Mouse (Mus musculus): ENCODE results near the gene Stra6. TPM values are rescaled to one million over a fixed set of nuclear protein-coding genes. Genes with fewer than 3 reads are reported as not detected.

Gene Stra6
- polyA plus RNA-seq, 1 experiment from 2014 or later: 0.48 TPM

DNA sequence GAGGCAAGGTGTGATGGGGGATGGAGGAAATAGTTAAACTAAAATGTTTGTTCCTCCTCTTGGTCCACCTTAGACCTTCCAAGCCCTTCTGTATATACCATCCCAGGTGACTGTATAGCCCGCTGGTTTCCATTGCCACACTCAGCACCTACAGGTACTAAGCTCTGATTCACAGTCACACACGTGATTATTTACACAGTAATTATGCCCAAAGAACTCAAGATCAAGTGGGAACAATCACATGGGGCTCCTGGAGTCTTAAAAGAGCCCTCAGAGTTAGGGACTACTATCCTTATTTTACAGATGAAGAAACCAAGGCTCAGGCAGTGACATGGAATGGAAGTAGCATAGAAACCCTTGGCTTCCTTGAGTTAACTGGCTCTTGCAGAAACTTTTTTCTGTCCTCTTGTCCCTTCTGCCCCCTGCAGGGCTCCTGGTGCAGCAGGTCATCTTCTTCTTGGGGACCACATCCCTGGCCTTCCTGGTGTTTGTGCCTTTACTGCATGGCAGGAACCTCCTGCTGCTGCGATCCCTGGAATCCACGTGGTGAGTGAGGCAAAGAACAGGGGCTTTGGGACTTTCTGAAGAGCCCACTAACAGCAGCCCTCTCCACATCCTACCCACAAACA is 87.3 kb downstream of the Stra6 start:
- Histone ChIP-seq H3K9ac (ENCODE audit: low read depth, low read length) (no peak overlapping the region), H3K27me3 (replicated peaks; ENCODE audit: control insufficient read depth, insufficient read depth, low read length) (no peaks in the 10 kb centered on the region), H3K4me2 (replicated peaks; ENCODE audit: low read depth) (no peak overlapping the region), H3K27ac (ENCODE audit: low read depth, low read length) (no peak overlapping the region), H3K9me3 (ENCODE audit: control insufficient read depth) (no peaks in the 10 kb centered on the region), H3K4me1 (replicated peaks; ENCODE audit: control insufficient read depth, insufficient read depth, low read length) (no peaks in the 10 kb centered on the region), H3K4me3 (ENCODE audit: low read depth, low read length) (no peak overlapping the region), H3K36me3 (ENCODE audit: control insufficient read depth, insufficient read depth) (no peaks in the 10 kb centered on the region)
- WGBS: 66% methylated on average over 4 of the region's 4 CpGs
- peak; percentile 67 for TF ChIP-seq CTCF (IDR thresholded peaks at IDR 0.05; ENCODE audit: low read depth)
- no peak for ATAC-seq

DNA sequence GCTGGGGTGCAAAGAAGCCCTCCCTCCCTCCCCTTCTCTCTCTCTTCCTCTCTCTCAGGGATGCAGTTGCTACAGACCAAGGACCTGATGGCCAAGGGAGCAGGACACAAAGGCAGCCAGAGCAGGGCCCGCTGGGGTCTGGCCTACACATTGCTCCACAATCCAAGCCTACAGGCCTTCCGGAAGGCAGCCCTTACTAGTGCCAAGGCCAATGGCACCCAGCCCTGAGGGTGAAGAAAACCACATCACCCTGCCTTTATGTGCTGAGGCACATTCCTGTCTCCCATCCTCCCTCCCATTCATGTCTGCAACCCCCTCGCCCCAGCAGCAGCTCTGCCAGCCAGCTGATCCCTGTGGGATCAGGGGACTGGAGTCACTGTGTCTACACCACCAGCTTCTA is 89.5 kb downstream of the Stra6 start:
- Histone ChIP-seq H3K27ac (ENCODE audit: low read depth, low read length) (no peak overlapping the region), H3K4me2 (replicated peaks; ENCODE audit: low read depth) (no peak overlapping the region), H3K4me3 (ENCODE audit: low read depth, low read length) (no peak overlapping the region), H3K9ac (ENCODE audit: low read depth, low read length) (no peak overlapping the region), H3K9me3 (ENCODE audit: control insufficient read depth) (no peaks in the 10 kb centered on the region), H3K36me3 (ENCODE audit: control insufficient read depth, insufficient read depth) (no peaks in the 10 kb centered on the region), H3K4me1 (replicated peaks; ENCODE audit: control insufficient read depth, insufficient read depth, low read length) (no peaks in the 10 kb centered on the region), H3K27me3 (replicated peaks; ENCODE audit: control insufficient read depth, insufficient read depth, low read length) (no peaks in the 10 kb centered on the region)
- no peak for ATAC-seq
- TF ChIP-seq CTCF (IDR thresholded peaks at IDR 0.05; ENCODE audit: low read depth): no peak
- 70% methylated on average over 3 of the region's 3 CpGs for WGBS

DNA sequence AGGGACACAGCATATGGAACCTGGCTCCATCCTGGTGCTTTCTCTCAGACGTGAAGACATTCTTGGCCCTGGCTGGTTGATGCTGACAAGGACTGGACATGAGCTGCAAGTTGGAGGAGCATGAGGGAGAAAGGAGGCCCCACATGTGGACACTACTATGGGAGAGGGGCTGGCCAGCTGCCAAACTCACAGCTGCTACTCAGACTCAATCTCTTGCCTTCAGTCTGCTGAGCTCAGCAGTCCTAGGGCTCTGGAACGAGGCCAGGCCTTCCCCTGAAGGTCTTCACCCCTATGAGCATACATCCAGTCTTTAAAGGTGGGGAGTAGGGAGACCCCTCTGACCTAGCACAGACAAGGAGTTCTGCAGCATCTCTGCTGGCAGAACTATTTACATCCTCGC is 91.8 kb downstream of the Stra6 start:
- no peak overlapping the region for H3K4me3 ChIP-seq (ENCODE audit: low read depth, low read length)
- H3K4me1 ChIP-seq (replicated peaks; ENCODE audit: control insufficient read depth, insufficient read depth, low read length): no peaks in the 10 kb centered on the region
- no peaks in the 10 kb centered on the region for H3K36me3 ChIP-seq (ENCODE audit: control insufficient read depth, insufficient read depth)
- no peaks in the 10 kb centered on the region for H3K9me3 ChIP-seq (ENCODE audit: control insufficient read depth)
- no peak overlapping the region for H3K4me2 ChIP-seq (replicated peaks; ENCODE audit: low read depth)
- no peak for ATAC-seq
- no peaks in the 10 kb centered on the region for H3K27me3 ChIP-seq (replicated peaks; ENCODE audit: control insufficient read depth, insufficient read depth, low read length)
- no peak for TF ChIP-seq CTCF (IDR thresholded peaks at IDR 0.05; ENCODE audit: low read depth)
- no peak overlapping the region for H3K27ac ChIP-seq (ENCODE audit: low read depth, low read length)
- WGBS: 42% methylated on average over 3 of the region's 3 CpGs
- H3K9ac ChIP-seq (ENCODE audit: low read depth, low read length): no peak overlapping the region

DNA sequence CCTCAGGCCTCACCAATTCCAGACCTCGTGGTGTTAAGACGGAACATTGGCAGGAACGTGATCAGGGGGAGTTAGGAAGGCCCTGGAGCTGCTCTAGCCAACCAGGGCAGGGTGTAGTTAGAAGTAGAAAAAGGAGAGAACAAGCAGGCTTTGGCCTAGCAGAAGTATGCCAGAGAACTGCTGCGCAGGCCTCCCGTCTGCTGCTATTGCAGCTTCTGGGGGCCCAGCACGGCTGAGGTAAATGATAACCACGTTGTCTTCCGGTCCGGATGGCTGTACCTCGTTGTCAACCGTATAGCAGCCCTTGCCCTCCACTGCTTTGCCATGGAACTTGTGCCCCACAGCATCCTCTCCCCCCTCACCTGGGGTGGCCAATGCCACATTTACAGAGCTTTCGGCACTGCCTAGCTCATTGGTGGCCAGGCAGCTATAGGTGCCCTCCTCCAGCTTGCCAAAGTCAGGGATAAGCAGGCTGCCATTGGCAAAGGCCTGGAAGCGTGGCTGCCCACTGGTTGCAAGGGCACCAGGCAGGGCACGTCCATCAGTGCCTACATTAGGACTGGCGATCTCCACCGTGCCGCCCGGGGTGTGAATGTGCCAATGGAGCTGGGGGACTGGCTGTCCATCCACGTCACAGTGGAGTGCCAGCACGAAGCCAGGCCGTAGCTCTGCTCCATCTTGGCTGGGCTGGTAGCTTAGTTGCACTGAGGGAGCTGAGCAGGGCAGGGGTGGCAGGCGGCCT is 93.4 kb downstream of the Stra6 start:
- H3K36me3 ChIP-seq (ENCODE audit: control insufficient read depth, insufficient read depth): no peaks in the 10 kb centered on the region
- peak overlapping the region; percentile 53 for H3K4me2 ChIP-seq (replicated peaks; ENCODE audit: low read depth)
- no peak overlapping the region for H3K27ac ChIP-seq (ENCODE audit: low read depth, low read length)
- ATAC-seq: no peak
- no peak for TF ChIP-seq CTCF (IDR thresholded peaks at IDR 0.05; ENCODE audit: low read depth)
- H3K9ac ChIP-seq (ENCODE audit: low read depth, low read length): no peak overlapping the region
- no peaks in the 10 kb centered on the region for H3K9me3 ChIP-seq (ENCODE audit: control insufficient read depth)
- H3K27me3 ChIP-seq (replicated peaks; ENCODE audit: control insufficient read depth, insufficient read depth, low read length): no peaks in the 10 kb centered on the region
- H3K4me1 ChIP-seq (replicated peaks; ENCODE audit: control insufficient read depth, insufficient read depth, low read length): no peaks in the 10 kb centered on the region
- no peak overlapping the region for H3K4me3 ChIP-seq (ENCODE audit: low read depth, low read length)
- WGBS: 88% methylated on average over 22 of the region's 22 CpGs

DNA sequence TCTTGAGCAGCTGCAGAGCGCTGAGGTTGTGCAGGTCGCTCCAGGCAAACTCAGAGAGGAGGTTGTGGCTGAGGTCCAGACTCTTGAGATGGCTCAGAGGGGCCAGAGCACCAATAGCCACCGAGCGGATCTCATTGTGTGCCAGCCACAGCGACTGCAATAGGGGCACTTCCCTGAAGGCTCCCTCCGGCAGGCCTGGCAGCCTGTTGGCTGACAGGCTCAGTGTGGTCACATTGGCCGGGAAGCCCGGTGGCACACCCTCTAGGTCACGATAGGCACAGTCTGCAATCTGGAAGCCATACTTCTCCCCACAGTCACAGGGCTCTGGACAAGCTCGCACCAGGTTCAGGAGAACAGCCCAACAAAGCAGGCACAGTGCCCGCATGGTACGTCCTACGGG is 94.2 kb downstream of the Stra6 start:
- Histone ChIP-seq H3K27ac (ENCODE audit: low read depth, low read length) (peak overlapping the region; percentile 78), H3K4me3 (ENCODE audit: low read depth, low read length) (peak overlapping the region; percentile 23), H3K9me3 (ENCODE audit: control insufficient read depth) (no peaks in the 10 kb centered on the region), H3K27me3 (replicated peaks; ENCODE audit: control insufficient read depth, insufficient read depth, low read length) (no peaks in the 10 kb centered on the region), H3K4me2 (replicated peaks; ENCODE audit: low read depth) (peak overlapping the region; percentile 53), H3K9ac (ENCODE audit: low read depth, low read length) (peak overlapping the region; percentile 17; the same call in 1 of the 2 replicates), H3K36me3 (ENCODE audit: control insufficient read depth, insufficient read depth) (no peaks in the 10 kb centered on the region), H3K4me1 (replicated peaks; ENCODE audit: control insufficient read depth, insufficient read depth, low read length) (no peaks in the 10 kb centered on the region)
- no peak for TF ChIP-seq CTCF (IDR thresholded peaks at IDR 0.05; ENCODE audit: low read depth)
- ATAC-seq: no peak
- 69% methylated on average over 13 of the region's 13 CpGs for WGBS

DNA sequence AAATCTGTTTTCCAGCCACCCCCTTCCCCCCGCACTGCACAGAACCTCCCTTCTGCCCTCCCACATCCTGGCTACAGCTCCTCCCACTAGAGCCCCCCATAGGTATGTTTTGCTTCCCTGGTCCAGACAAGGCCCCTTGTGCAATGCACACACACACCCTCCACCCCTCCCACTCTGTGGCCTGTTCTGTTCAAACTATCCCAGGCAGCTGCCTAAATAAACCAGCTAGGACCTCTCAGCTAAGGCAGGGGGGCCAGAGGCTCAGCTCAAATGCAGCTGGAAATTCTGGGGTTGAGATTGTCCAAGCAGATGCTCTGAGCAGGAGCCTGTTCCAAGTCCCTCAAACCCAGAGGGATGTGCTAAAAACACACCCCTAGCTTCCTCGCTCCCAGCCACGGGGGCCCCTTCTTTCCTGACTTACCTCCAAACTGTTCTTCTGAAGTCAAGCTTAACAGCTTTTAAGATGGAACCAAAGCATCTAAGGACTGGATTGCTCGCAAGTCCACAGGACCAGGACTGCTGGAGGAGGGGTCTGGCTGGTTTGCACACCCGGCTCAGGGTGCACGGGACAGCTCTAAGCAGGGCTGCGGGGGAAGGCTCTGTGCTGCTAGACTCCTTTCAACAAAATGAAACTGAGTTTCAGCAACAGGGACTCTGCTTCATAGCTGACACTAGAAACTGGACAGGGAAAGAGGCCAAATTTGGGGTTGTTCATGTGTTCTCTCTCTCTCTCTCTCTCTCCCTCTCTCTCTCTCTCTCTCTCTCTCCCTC is 95.1 kb downstream of the Stra6 start:
- 0 out of 2 replicates have a peak overlapping the region, but pooled peaks have one; percentile 17 for H3K9ac ChIP-seq (ENCODE audit: low read depth, low read length)
- peak overlapping the region; percentile 78 for H3K27ac ChIP-seq (ENCODE audit: low read depth, low read length)

More for the DNA sequence above, 95.1 kb downstream of the Stra6 start:
- 34% methylated on average over 7 of the region's 7 CpGs for WGBS
- no peaks in the 10 kb centered on the region for H3K9me3 ChIP-seq (ENCODE audit: control insufficient read depth)
- no peaks in the 10 kb centered on the region for H3K36me3 ChIP-seq (ENCODE audit: control insufficient read depth, insufficient read depth)
- TF ChIP-seq CTCF (IDR thresholded peaks at IDR 0.05; ENCODE audit: low read depth): 0 out of 2 replicates have a peak, but pooled peaks have one; percentile 4
- no peaks in the 10 kb centered on the region for H3K27me3 ChIP-seq (replicated peaks; ENCODE audit: control insufficient read depth, insufficient read depth, low read length)
- H3K4me1 ChIP-seq (replicated peaks; ENCODE audit: control insufficient read depth, insufficient read depth, low read length): no peaks in the 10 kb centered on the region
- H3K4me3 ChIP-seq (ENCODE audit: low read depth, low read length): peak overlapping the region; percentile 23
- H3K4me2 ChIP-seq (replicated peaks; ENCODE audit: low read depth): peak overlapping the region; percentile 53
- peak; percentile 70 for ATAC-seq
